Mouse (Mus musculus) testis, adult 2 months (tissue): ENCODE data around the gene Dlg4. TPM values are rescaled to one million over a fixed set of nuclear protein-coding genes. Genes with fewer than 3 reads are reported as not detected.

Experiments used
- H3K27ac ChIP-seq: fragments of 200-500 bp; 2 replicates; pipeline ENCODE4 v1.5.1; 2012; ENCODE audit warnings: low read depth, low read length; ENCODE audit not compliant: control insufficient read depth, insufficient read depth
- H3K27me3 ChIP-seq: fragments of 200-500 bp; 2 replicates; pipeline ENCODE4 v1.6.1; 2012; ENCODE audit warnings: mild to moderate bottlenecking, low read length, moderate library complexity; ENCODE audit not compliant: control insufficient read depth, insufficient read depth
- H3K36me3 ChIP-seq: fragments of 200-500 bp; 2 replicates; pipeline ENCODE4 v1.6.1; 2012; ENCODE audit warnings: mild to moderate bottlenecking, low read length; ENCODE audit not compliant: control insufficient read depth, insufficient read depth
- H3K4me1 ChIP-seq: fragments of 200-500 bp; 2 replicates; pipeline ENCODE4 v1.6.1; 2012; ENCODE audit warnings: low read length; ENCODE audit not compliant: control insufficient read depth, insufficient read depth
- H3K4me3 ChIP-seq: fragments of 200-500 bp; 2 replicates; pipeline ENCODE4 v1.5.1; 2012; ENCODE audit warnings: low read depth, mild to moderate bottlenecking, low read length, moderate library complexity, mixed read lengths; ENCODE audit not compliant: control insufficient read depth
- CTCF ChIP-seq: fragments of 200-500 bp; IDR thresholded peaks from 2 replicates; pipeline ENCODE4 v1.5.1; 2012; ENCODE audit warnings: low read depth, mild to moderate bottlenecking, inconsistent platforms, low read length, moderate library complexity; ENCODE audit not compliant: control insufficient read depth, insufficient read depth, insufficient replicate concordance
- POLR2A ChIP-seq: fragments of 200-500 bp; IDR thresholded peaks from 2 replicates; pipeline ENCODE4 v1.6.1; 2012; ENCODE audit warnings: low read depth, mild to moderate bottlenecking, inconsistent platforms, low read length, moderate library complexity; ENCODE audit not compliant: control insufficient read depth
- polyA plus RNA-seq: library from polyadenylated mRNA; depleted of rRNA; stranded (reverse); fragments of >200 nt; gene quantifications from 2 replicates; pipeline ENCODE4 v1.2.3, GENCODE M21; 2012

Gene Dlg4
- polyA plus RNA-seq, 1 experiment = 5.6 TPM

GRCm38 (mm10) chr11:70002471-70002870 is 14.3 kb upstream of the Dlg4 start:
- peaks cover 3% of the 10 kb centered on the region for H3K36me3 ChIP-seq
- peaks cover 18% of the 10 kb centered on the region for H3K4me1 ChIP-seq
- TF ChIP-seq CTCF = no peak
- TF ChIP-seq POLR2A = no peak
- no peaks in the 10 kb centered on the region for H3K27me3 ChIP-seq
- no peak overlapping the region for H3K4me3 ChIP-seq
- H3K27ac ChIP-seq = no peak overlapping the region

- no peaks in the 10 kb centered on the region for H3K27me3 ChIP-seq
- TF ChIP-seq CTCF = no peak; the same call in 1 of the 2 replicates
- no peak for TF ChIP-seq POLR2A
- no peak overlapping the region for H3K4me3 ChIP-seq
- no peak overlapping the region for H3K27ac ChIP-seq
- no peaks in the 10 kb centered on the region; the same call in 1 of the 2 replicates for H3K4me1 ChIP-seq
- H3K36me3 ChIP-seq = peaks cover 6% of the 10 kb centered on the region
Measured at GRCm38 (mm10) chr11:70005521-70005920, 11.2 kb upstream of the Dlg4 start.

DNA sequence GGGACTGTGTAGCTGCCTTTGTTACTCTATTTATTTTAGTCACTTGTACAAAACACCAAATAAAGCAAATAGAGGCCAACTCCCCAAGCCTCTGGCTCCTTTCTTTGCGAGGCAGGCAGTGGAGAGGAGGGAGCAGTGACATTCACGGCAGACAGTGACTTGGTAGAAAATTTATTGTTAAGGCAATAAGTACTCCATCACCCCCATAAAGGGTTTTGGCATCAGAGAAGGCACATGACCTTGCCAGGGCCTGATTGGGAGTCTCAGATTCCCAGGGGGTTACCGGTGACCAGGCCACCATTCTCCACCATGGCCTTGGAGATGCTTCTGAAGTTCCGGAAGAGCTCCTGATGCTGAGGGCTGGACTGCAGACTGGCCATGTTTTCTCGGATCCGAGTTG is 6.7 kb upstream of the Dlg4 start:
- no peaks in the 10 kb centered on the region for H3K27me3 ChIP-seq

DNA sequence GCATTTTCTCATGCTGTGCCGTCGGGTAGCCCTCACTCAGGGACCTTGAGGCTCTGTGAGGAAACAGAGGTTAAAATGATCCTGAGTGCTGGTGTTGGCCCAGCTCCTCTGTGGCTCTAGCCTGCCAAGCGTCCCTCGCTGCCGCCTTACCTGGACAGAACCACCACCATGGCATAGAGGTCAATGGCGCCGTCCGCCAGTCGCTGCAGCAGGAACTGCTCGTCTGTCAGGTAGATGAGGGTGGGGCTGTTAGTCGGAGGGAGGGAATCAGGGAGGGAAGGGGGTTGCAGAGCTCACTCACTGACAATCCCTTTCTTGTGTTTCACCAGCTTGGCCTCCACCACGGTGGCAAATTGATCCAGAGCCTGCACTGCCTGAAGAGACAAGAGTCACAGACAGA is 6.2 kb upstream of the Dlg4 start:
- H3K4me3 ChIP-seq = no peak overlapping the region
- H3K36me3 ChIP-seq = peaks cover 6% of the 10 kb centered on the region
- H3K4me1 ChIP-seq = peaks cover 9% of the 10 kb centered on the region
- TF ChIP-seq CTCF (no peak), POLR2A (no peak)
- H3K27ac ChIP-seq = no peak overlapping the region
- H3K27me3 ChIP-seq = no peaks in the 10 kb centered on the region

More for the DNA sequence above, 6.7 kb upstream of the Dlg4 start:
- H3K27ac ChIP-seq = no peak overlapping the region
- no peak for TF ChIP-seq POLR2A
- no peak for TF ChIP-seq CTCF
- H3K36me3 ChIP-seq = peaks cover 6% of the 10 kb centered on the region
- peaks cover 7% of the 10 kb centered on the region for H3K4me1 ChIP-seq
- no peak overlapping the region for H3K4me3 ChIP-seq

DNA sequence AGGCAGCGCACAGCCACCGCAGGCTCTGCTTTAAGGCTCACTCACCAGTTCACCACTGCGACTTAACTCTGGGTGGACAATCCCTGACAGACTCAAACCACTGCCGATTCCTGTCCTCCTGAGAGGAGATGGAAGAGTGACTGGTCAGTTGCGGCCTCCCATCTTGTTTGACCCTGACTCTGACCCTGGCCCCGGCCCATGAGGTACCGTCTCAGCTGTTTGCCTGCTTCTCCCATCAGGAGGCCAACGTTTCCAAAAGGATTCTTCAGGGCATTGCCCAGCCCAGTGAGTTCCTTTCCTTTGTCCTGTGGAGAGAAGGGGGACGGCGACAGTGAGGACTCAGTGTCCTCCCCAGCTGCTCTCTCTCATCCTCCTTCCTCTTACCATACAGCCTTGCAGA is 5.8 kb upstream of the Dlg4 start:
- Histone ChIP-seq H3K27me3 (no peaks in the 10 kb centered on the region), H3K27ac (no peak overlapping the region), H3K4me3 (no peak overlapping the region), H3K4me1 (peaks cover 9% of the 10 kb centered on the region), H3K36me3 (peaks cover 6% of the 10 kb centered on the region)
- no peak for TF ChIP-seq POLR2A
- no peak for TF ChIP-seq CTCF

GRCm38 (mm10) chr11:70012931-70013330 is 3.8 kb upstream of the Dlg4 start:
- no peak for TF ChIP-seq CTCF
- TF ChIP-seq POLR2A = no peak
- H3K4me3 ChIP-seq = no peak overlapping the region
- peaks cover 9% of the 10 kb centered on the region for H3K4me1 ChIP-seq
- H3K27ac ChIP-seq = no peak overlapping the region
- H3K27me3 ChIP-seq = no peaks in the 10 kb centered on the region
- H3K36me3 ChIP-seq = peaks cover 5% of the 10 kb centered on the region

- Histone ChIP-seq H3K4me1 (peaks cover 11% of the 10 kb centered on the region), H3K4me3 (no peak overlapping the region), H3K27ac (no peak overlapping the region), H3K27me3 (no peaks in the 10 kb centered on the region), H3K36me3 (peaks cover 4% of the 10 kb centered on the region)
- TF ChIP-seq CTCF = no peak
- no peak for TF ChIP-seq POLR2A
Measured at GRCm38 (mm10) chr11:70013408-70013807, 3.3 kb upstream of the Dlg4 start.

DNA sequence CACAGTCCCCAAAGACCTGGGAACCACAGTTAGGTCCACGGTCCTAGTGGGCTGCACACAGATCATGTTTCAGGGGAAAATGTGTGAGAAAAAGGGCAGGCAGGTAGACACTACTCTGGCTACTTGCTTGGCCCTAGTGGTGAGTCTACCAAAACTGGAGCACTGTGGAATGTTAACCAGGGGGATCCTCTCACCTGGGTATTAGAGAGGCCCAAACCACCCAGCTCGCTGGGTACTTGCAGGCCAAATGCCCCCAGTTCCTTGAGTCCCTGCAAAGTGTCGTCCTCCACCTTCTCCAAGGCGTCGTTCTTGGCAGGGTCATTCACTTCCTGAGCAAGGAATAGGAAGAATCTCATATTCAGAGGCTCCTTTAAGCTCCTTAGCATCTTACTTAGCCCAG is 2.7 kb upstream of the Dlg4 start:
- no peak for TF ChIP-seq CTCF
- TF ChIP-seq POLR2A = no peak
- Histone ChIP-seq H3K4me3 (no peak overlapping the region), H3K36me3 (peaks cover 2% of the 10 kb centered on the region), H3K27me3 (no peaks in the 10 kb centered on the region), H3K27ac (no peak overlapping the region), H3K4me1 (peaks cover 14% of the 10 kb centered on the region)
